Mouse (Mus musculus) spleen, adult 2 months (tissue): ENCODE measurements around the gene Gm42420. TPM values are rescaled to one million over a fixed set of nuclear protein-coding genes. Genes with fewer than 3 reads are reported as not detected.

Source experiments
- DNase-seq, 2 experiments: peaks; one replicate each; pipeline versions ENCODE4 v3.0.0 to v3.0.0-alpha.2; 2012 to 2021; ENCODE audit warnings: low spot score in 2 of 2, low read depth in 1 of 2
- H3K27ac ChIP-seq: fragments of 200-500 bp; 2 replicates; pipeline ENCODE4 v1.5.1; 2012; ENCODE audit warnings: low read length, inconsistent platforms; ENCODE audit not compliant: insufficient read depth
- H3K27me3 ChIP-seq: fragments of 200-500 bp; 2 replicates; pipeline ENCODE4 v1.6.1; 2012; ENCODE audit warnings: mild to moderate bottlenecking, moderate library complexity, low read length, inconsistent platforms; ENCODE audit not compliant: control insufficient read depth, insufficient read depth
- H3K36me3 ChIP-seq: fragments of 200-500 bp; 2 replicates; pipeline ENCODE4 v1.6.1; 2012; ENCODE audit warnings: mild to moderate bottlenecking, low read length, inconsistent platforms; ENCODE audit not compliant: control insufficient read depth, insufficient read depth
- H3K4me1 ChIP-seq: fragments of 200-500 bp; 2 replicates; pipeline ENCODE4 v1.6.1; 2011; ENCODE audit warnings: inconsistent platforms; ENCODE audit not compliant: control insufficient read depth, insufficient read depth, insufficient read length
- H3K4me3 ChIP-seq: fragments of 200-500 bp; 2 replicates; pipeline ENCODE4 v1.5.1; 2011; ENCODE audit warnings: mild to moderate bottlenecking, inconsistent platforms; ENCODE audit not compliant: insufficient read depth, insufficient read length; ENCODE audit errors: extremely low read depth
- CTCF ChIP-seq: fragments of 200-500 bp; IDR thresholded peaks from 2 replicates; pipeline ENCODE4 v1.5.1; 2011; ENCODE audit warnings: mild to moderate bottlenecking, inconsistent platforms; ENCODE audit not compliant: insufficient read depth, insufficient read length, insufficient replicate concordance; ENCODE audit errors: extremely low read depth
- POLR2A ChIP-seq: fragments of 200-500 bp; IDR thresholded peaks from 2 replicates; pipeline ENCODE4 v1.6.1; 2011; ENCODE audit warnings: low read depth, low read length, inconsistent platforms
- WGBS: fragments of 180-500 bp; shearing (Covaris S2); methylation state at CpG from one replicate; pipeline ENCODE4 v1.1.7; 2018; 5-methylcytosine and 5-hydroxymethylcytosine counted together
- polyA plus RNA-seq: library from polyadenylated mRNA; depleted of rRNA; stranded (reverse); fragments of >200 nt; gene quantifications from 2 replicates; pipeline ENCODE4 v1.2.3, GENCODE M21; 2012

Gm42420 gene
- polyA plus RNA-seq, 1 experiment = 0.79 TPM

DNA sequence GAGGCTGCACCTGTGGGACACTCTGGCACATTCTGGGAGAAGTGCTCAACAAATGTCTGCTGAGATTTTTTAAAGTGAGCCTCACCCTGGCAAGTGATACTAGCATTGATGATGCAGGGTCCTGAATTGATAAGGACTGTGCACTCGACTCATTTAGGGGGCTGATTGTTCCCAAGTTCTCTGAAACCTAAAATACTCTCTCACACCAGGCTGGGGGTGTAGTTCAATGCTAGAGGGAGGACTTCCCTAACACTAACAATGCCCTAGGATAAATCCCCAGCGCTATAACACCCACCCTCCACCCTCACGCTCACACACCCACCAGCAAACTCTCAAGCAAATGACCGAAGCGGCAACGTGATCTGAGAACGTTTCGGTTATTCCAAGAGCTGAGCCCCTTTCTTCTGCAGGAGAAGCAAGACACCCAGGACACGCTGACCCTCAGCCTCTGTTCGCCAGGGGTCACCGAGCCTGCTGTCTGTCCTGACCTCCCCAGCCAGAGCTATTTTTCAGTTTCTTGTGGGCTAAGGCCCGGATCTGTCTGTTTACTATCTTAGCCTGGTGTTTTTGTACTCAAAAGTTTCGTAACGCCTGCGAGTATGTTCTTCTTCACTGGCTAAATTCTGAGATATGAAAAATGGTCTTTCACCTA, 41.7 kb upstream of the Gm42420 start:
- no peak for TF ChIP-seq CTCF
- TF ChIP-seq POLR2A = no peak
- no peaks in the 10 kb centered on the region for H3K36me3 ChIP-seq
- no peak for DNase-seq
- no peaks in the 10 kb centered on the region for H3K4me1 ChIP-seq
- WGBS = 90% methylated on average over 15 of the region's 15 CpGs
- H3K27ac ChIP-seq = no peak overlapping the region; the same call in 1 of the 2 replicates
- no peaks in the 10 kb centered on the region for H3K27me3 ChIP-seq
- no peak overlapping the region for H3K4me3 ChIP-seq

DNA sequence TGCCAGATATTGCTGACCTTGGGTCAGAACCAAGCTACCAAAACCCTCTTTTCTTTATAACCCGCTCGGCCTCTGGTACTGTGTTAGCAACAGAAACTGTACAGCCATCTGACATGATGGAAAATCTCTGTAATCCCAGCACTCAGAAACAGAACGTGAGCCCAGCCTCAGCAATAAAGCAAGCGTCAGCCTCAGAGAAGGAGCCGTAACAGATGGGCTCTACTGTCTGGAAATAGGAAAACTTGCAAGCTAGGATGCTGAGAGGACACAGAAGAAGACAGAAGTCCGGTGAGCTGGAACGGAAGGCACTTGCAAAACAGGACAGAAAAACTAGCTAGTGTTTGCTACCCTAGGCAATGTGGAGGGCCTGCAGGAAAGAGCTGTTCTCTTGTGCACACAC, 40.1 kb upstream of the Gm42420 start:
- no peaks in the 10 kb centered on the region for H3K4me1 ChIP-seq
- no peaks in the 10 kb centered on the region for H3K36me3 ChIP-seq
- H3K27me3 ChIP-seq = no peaks in the 10 kb centered on the region
- no peak overlapping the region for H3K27ac ChIP-seq
- TF ChIP-seq POLR2A = no peak
- no peak for TF ChIP-seq CTCF
- 89% methylated on average over 7 of the region's 7 CpGs for WGBS
- DNase-seq = no peak
- H3K4me3 ChIP-seq = no peak overlapping the region

DNA sequence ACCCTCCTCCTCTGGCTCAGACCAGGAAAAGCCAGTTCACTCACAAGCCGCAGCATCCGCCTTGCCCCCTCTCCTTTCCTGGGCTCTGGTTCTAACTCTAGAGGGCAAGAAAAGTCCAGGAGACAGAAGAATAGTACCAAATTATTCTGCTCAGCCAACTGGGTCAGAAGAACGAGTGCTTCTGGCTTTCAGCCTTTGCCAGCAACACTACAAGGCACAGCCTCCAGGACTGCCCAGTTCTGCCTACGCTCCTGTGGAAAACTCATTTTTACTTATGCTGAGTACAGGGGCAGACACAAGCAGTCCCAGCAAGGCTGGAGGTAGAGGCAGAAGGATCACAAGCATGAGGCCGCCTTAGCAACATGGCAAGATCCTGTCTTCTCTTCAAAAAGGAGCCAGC, 37.5 kb upstream of the Gm42420 start:
- Histone ChIP-seq H3K27me3 (no peaks in the 10 kb centered on the region), H3K4me1 (no peaks in the 10 kb centered on the region), H3K27ac (no peak overlapping the region), H3K4me3 (no peak overlapping the region), H3K36me3 (no peaks in the 10 kb centered on the region)
- WGBS = 86% methylated on average over 5 of the region's 5 CpGs
- no peak for DNase-seq
- TF ChIP-seq POLR2A (no peak), CTCF (no peak)

DNA sequence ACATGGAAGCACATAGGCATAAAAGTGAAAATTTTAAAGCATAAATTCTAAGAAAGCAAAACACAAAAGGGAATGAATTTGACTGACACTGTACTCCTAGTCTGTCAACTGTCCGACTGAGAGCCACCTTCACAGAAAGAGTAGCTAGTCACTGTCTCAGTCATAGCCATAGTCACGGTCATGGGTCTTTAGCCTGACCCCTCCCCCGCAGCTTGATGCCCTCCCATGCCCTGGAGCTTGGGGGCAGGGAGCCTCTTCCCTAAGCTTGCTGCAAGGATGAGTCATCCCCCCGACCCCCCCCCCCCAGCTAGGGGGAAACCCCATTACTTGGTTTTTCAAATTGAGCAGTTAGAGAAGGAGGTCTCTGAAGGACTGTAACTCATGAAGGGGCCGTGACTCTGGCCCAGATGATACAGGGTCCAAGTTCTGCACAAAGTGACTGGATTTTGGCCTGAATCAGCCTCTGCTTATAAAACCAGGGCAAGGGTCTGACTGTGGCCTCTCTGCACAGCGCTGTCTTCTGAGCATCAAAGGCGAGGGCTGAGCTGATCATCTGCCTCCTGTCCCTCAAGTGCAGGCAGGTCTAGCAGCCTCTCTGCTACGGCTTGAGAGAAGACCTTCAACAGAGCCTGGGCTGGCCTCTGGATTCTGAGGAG, 33.4 kb upstream of the Gm42420 start:
- 50% methylated on average over 8 of the region's 8 CpGs for WGBS
- no peak for TF ChIP-seq CTCF
- no peak for TF ChIP-seq POLR2A
- DNase-seq = no peak
- Histone ChIP-seq H3K27me3 (peaks cover 5% of the 10 kb centered on the region), H3K27ac (no peak overlapping the region), H3K36me3 (no peaks in the 10 kb centered on the region), H3K4me3 (no peak overlapping the region), H3K4me1 (no peaks in the 10 kb centered on the region)

DNA sequence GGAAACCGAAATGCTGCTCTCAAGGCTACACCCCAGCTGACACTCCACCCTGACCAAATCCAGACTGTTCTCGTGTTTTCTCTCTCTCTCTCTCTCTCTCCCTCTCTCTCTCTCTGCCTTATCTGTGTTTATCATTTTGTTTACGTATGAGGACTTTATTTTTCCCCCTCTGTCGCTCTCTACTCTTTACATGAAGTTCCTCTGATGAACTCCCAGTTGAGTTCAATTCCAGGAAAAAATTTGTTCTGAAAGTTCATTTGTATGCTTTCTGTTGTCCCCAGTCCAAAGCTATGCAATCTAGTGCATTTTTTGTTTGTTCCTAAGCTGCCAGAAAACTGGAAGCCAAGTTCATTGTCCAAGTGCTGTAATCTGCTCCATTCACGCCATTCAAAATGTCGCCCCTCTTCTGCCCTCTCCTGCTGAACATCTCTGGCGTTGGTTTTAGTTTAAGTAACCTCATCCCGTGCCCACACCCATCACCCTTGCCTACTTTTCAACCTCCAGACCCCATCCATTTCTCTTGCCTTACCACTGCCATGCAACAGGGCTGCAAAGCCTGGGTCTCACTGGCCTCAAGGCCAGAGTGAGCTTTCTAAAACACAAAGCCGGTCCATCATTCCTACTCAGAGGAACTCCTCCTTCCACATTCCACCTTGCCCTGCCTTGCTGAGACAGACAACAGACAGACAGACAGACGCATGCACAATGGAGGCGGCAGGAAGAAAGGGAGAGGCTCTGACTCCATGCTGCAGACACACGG, 30.5 kb upstream of the Gm42420 start:
- Histone ChIP-seq H3K4me1 (peaks cover 6% of the 10 kb centered on the region; the same call in 1 of the 2 replicates), H3K27me3 (peaks cover 12% of the 10 kb centered on the region), H3K4me3 (no peak overlapping the region), H3K27ac (peak overlapping the region; percentile 57; the same call in 1 of the 2 replicates), H3K36me3 (no peaks in the 10 kb centered on the region)
- 74% methylated on average over 12 of the region's 12 CpGs for WGBS
- TF ChIP-seq CTCF (no peak), POLR2A (no peak)
- DNase-seq = no peak

DNA sequence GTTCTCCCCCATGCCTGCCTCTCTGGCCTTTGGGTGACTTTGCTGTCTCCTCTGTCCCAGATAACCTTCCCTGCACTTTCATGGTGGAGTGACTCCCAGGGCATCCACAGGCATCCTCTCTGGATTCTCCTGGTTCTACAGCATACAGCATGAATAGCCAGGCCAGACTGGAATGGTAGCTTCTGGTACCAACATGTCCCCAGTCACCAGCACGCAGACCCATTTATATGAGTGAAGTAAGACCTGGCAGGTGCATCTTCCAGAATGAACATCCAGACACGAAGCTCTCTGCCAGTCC, 30.0 kb upstream of the Gm42420 start:
- WGBS = 86% methylated on average over 2 of the region's 2 CpGs

More for the DNA sequence above, 30.0 kb upstream of the Gm42420 start:
- Histone ChIP-seq H3K4me1 (peaks cover 6% of the 10 kb centered on the region; the same call in 1 of the 2 replicates), H3K4me3 (no peak overlapping the region), H3K27ac (peak overlapping the region; percentile 57; the same call in 1 of the 2 replicates), H3K36me3 (no peaks in the 10 kb centered on the region), H3K27me3 (peaks cover 12% of the 10 kb centered on the region)
- DNase-seq = no peak
- no peak for TF ChIP-seq CTCF
- TF ChIP-seq POLR2A = no peak
